Mouse (Mus musculus) kidney, embryonic 16.5 days (tissue): ENCODE data around the gene Simc1. TPM values are rescaled to one million over a fixed set of nuclear protein-coding genes. Genes with fewer than 3 reads are reported as not detected.

Experiments
- ATAC-seq: fragments of 200-750 bp; cut with Nextera tagmentation; 2 replicates; pipeline ENCODE4 v1.8.0; 2017; ENCODE audit warnings: moderate TSS enrichment; ENCODE audit not compliant: low FRiP score, low TSS enrichment
- H3K27ac ChIP-seq: fragments of 300-500 bp; sonication (generic); 2 replicates; pipeline ENCODE4 v1.5.1; 2014; ENCODE audit warnings: low read length
- H3K27me3 ChIP-seq: fragments of 300-500 bp; sonication (generic); 2 replicates; pipeline ENCODE4 v1.6.1; 2014; ENCODE audit warnings: low read length, control low read depth, mixed read lengths; ENCODE audit not compliant: insufficient read depth
- H3K36me3 ChIP-seq: fragments of 300-500 bp; sonication (generic); 2 replicates; pipeline ENCODE4 v1.6.1; 2014; ENCODE audit warnings: low read length, control low read depth, mixed read lengths; ENCODE audit not compliant: insufficient read depth
- H3K4me1 ChIP-seq: fragments of 300-500 bp; sonication (generic); 2 replicates; pipeline ENCODE4 v1.6.1; 2014; ENCODE audit warnings: low read length, control low read depth, mixed read lengths; ENCODE audit not compliant: insufficient read depth
- H3K4me2 ChIP-seq: fragments of 300-500 bp; sonication (generic); replicated peaks from 2 replicates; pipeline ENCODE4 v1.6.1; 2014; ENCODE audit warnings: low read depth, low read length
- H3K4me3 ChIP-seq: fragments of 300-500 bp; sonication (generic); 2 replicates; pipeline ENCODE4 v1.5.1; 2014; ENCODE audit warnings: mild to moderate bottlenecking, low read length
- H3K9ac ChIP-seq: fragments of 300-500 bp; sonication (generic); replicated peaks from 2 replicates; pipeline ENCODE4 v1.6.1; 2014; ENCODE audit warnings: low read length
- H3K9me3 ChIP-seq: fragments of 300-500 bp; sonication (generic); 2 replicates; pipeline ENCODE4 v1.6.1; 2016; ENCODE audit warnings: low read length, control low read depth
- WGBS: fragments of 180-500 bp; shearing (Covaris S2); extraction: QIAGEN DNeasy Blood & Tissue Kit; methylation state at CpG from one replicate; pipeline ENCODE4 v1.1.7; 2014; 5-methylcytosine and 5-hydroxymethylcytosine counted together
- microRNA-seq: library from miRNA; unstranded; fragments of <30 nt; microRNA quantifications from one replicate; pipeline ENCODE4, GENCODE M21; 2016
- polyA plus RNA-seq: library from polyadenylated mRNA; unstranded; fragments of >200 nt; fragmentation: Nextera tagmentation; extraction: Ambion mirVana; gene quantifications from 2 replicates; pipeline ENCODE4 v1.2.1, GENCODE M21; 2015

Gene Simc1
- polyA plus RNA-seq, 1 experiment from 2014 or later: 11.0 TPM

GRCm38 (mm10) chr13:54593617-54594016, 90.0 kb downstream of the Simc1 start:
- no peak overlapping the region for H3K4me2 ChIP-seq
- WGBS: 85% methylated on average over 11 of the region's 11 CpGs
- no peak overlapping the region for H3K27ac ChIP-seq
- no peak for ATAC-seq
- H3K36me3 ChIP-seq: peaks cover 5% of the 10 kb centered on the region; the same call in 1 of the 2 replicates
- H3K9me3 ChIP-seq: no peaks in the 10 kb centered on the region
- H3K9ac ChIP-seq: no peak overlapping the region
- H3K4me3 ChIP-seq: no peak overlapping the region
- no peaks in the 10 kb centered on the region for H3K27me3 ChIP-seq
- peaks cover 19% of the 10 kb centered on the region for H3K4me1 ChIP-seq

GRCm38 (mm10) chr13:54596107-54596690, 92.6 kb downstream of the Simc1 start:
- no peaks in the 10 kb centered on the region for H3K9me3 ChIP-seq
- ATAC-seq: no peak
- WGBS: 83% methylated on average over 8 of the region's 8 CpGs
- no peak overlapping the region for H3K27ac ChIP-seq
- peaks cover 8% of the 10 kb centered on the region for H3K4me1 ChIP-seq
- no peak overlapping the region for H3K4me2 ChIP-seq
- H3K36me3 ChIP-seq: peaks cover 14% of the 10 kb centered on the region; the same call in 1 of the 2 replicates
- H3K9ac ChIP-seq: no peak overlapping the region
- no peaks in the 10 kb centered on the region for H3K27me3 ChIP-seq
- H3K4me3 ChIP-seq: no peak overlapping the region

- Histone ChIP-seq H3K9ac (no peak overlapping the region), H3K36me3 (peaks cover 15% of the 10 kb centered on the region; the same call in 1 of the 2 replicates), H3K4me3 (no peak overlapping the region), H3K27ac (no peak overlapping the region), H3K4me2 (no peak overlapping the region), H3K27me3 (no peaks in the 10 kb centered on the region), H3K9me3 (no peaks in the 10 kb centered on the region), H3K4me1 (peaks cover 1% of the 10 kb centered on the region; the same call in 1 of the 2 replicates)
- WGBS: 59% methylated on average over 5 of the region's 5 CpGs
- no peak for ATAC-seq
Observed at GRCm38 (mm10) chr13:54596870-54597269, 93.3 kb downstream of the Simc1 start.

- 85% methylated on average over 12 of the region's 12 CpGs for WGBS
- no peak overlapping the region for H3K9ac ChIP-seq
- H3K4me1 ChIP-seq: no peaks in the 10 kb centered on the region
- H3K27me3 ChIP-seq: no peaks in the 10 kb centered on the region
- peaks cover 15% of the 10 kb centered on the region; the same call in 1 of the 2 replicates for H3K36me3 ChIP-seq
- no peaks in the 10 kb centered on the region for H3K9me3 ChIP-seq
- no peak overlapping the region for H3K27ac ChIP-seq
- no peak overlapping the region for H3K4me3 ChIP-seq
- H3K4me2 ChIP-seq: no peak overlapping the region
- no peak for ATAC-seq
Observed at GRCm38 (mm10) chr13:54598622-54599143, 95.1 kb downstream of the Simc1 start.

Small RNA genes within 50 kb of the gene (microRNA-seq; reads per million reads assigned to microRNA genes)
- not detected for gene Gm24195

Other genes with a start within 250 kb of the Simc1 start
- 5.8 and 6.0 TPM in 2 replicates for gene Cplx2, start 132.4 kb upstream of the Simc1 start, polyA plus RNA-seq
- 117 and 118 TPM in 2 replicates for gene Thoc3, start 34.9 kb upstream of the Simc1 start, polyA plus RNA-seq
- 202 and 205 TPM in 2 replicates for gene 4833439L19Rik, start 61.7 kb downstream of the Simc1 start, polyA plus RNA-seq
- 31.8 and 37.8 TPM in 2 replicates for gene Arl10, start 71.2 kb downstream of the Simc1 start, polyA plus RNA-seq
- 97.6 and 106 TPM in 2 replicates for gene Nop16, start 86.3 kb downstream of the Simc1 start, polyA plus RNA-seq
- gene Higd2a, start 86.4 kb downstream of the Simc1 start, polyA plus RNA-seq: 203 and 208 TPM in 2 replicates
- 45.2 and 47.1 TPM in 2 replicates for gene Cltb, start 107.6 kb downstream of the Simc1 start, polyA plus RNA-seq
- gene Faf2, start 118.0 kb downstream of the Simc1 start, polyA plus RNA-seq: 76.0 and 83.6 TPM in 2 replicates
- 71.3 and 77.5 TPM in 2 replicates for gene Rnf44, start 190.1 kb downstream of the Simc1 start, polyA plus RNA-seq
- 8.6 TPM in 2 replicates for gene Cdhr2, start 197.7 kb downstream of the Simc1 start, polyA plus RNA-seq
- gene Gprin1, start 246.1 kb downstream of the Simc1 start, polyA plus RNA-seq: 0.06 and 0.09 TPM in 2 replicates